Mouse (Mus musculus) midbrain, embryonic 10.5 days (tissue): ENCODE measurements at regions not wholly inside any gene's neighbourhood (a gene's known extent, or its start where the extent isn't known, plus 50 kb on each side); places are given as distances from the start of the nearest gene placed in this dataset.
"Not testable (repeated sequence)": the region's sequence is repeated elsewhere in the genome, so short reads cannot be mapped to it uniquely, and the experiment has no call there.

Experiments used
- DNase-seq: peaks from one replicate; pipeline ENCODE4 v3.0.0-alpha.2; 2017; ENCODE audit warnings: low spot score
- H3K27ac ChIP-seq: fragments of 300-500 bp; sonication (generic); replicated peaks from 2 replicates; pipeline ENCODE4 v1.5.1; 2016; ENCODE audit warnings: mild to moderate bottlenecking
- H3K27me3 ChIP-seq: fragments of 300-500 bp; sonication (generic); 2 replicates; pipeline ENCODE4 v1.6.1; 2016; ENCODE audit warnings: low read depth, mild to moderate bottlenecking; ENCODE audit not compliant: poor library complexity, severe bottlenecking
- H3K36me3 ChIP-seq: fragments of 300-500 bp; sonication (generic); 2 replicates; pipeline ENCODE4 v1.6.1; 2016; ENCODE audit warnings: mild to moderate bottlenecking, moderate library complexity
- H3K4me1 ChIP-seq: fragments of 300-500 bp; sonication (generic); 2 replicates; pipeline ENCODE4 v1.6.1; 2016
- H3K4me3 ChIP-seq: fragments of 300-500 bp; sonication (generic); 2 replicates; pipeline ENCODE4 v1.5.1; 2016; ENCODE audit warnings: mild to moderate bottlenecking, moderate library complexity
- H3K9me3 ChIP-seq: fragments of 300-500 bp; sonication (generic); replicated peaks from 2 replicates; pipeline ENCODE4 v1.6.1; 2016; ENCODE audit warnings: mild to moderate bottlenecking
- WGBS: fragments of 180-500 bp; shearing (Covaris S2); methylation state at CpG from one replicate; pipeline ENCODE4 v1.1.7; 2016; 5-methylcytosine and 5-hydroxymethylcytosine counted together

DNA sequence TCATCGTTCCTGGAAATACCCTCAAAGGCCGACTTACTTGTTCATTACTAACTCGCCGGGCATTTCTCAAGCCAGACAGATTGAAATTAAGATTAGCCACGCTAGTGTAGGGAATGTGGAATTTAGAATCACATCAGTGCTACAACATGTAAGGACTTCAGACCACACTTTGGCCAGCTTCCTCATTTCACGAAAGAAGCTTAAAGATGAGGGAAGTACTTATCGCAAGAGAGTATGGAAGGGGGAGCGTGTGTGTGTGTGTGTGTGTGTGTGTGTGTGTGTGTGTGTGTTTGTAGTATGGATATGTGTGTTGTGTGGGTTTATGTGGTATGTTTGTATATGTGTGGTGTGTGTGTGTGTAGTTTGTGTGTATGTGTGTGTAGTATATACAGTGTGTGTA lies 99.3 kb upstream of the Plcl2 start:
- H3K4me3 ChIP-seq, result no peak overlapping the region
- DNase-seq, result no peak
- no peaks in the 10 kb centered on the region for H3K36me3 ChIP-seq
- H3K9me3 ChIP-seq, result no peaks in the 10 kb centered on the region
- 91% methylated on average over 8 of the region's 8 CpGs for WGBS
- H3K27ac ChIP-seq, result no peak overlapping the region
- H3K4me1 ChIP-seq, result peaks cover 5% of the 10 kb centered on the region; the same call in 1 of the 2 replicates
- H3K27me3 ChIP-seq, result no peaks in the 10 kb centered on the region

GRCm38 (mm10) chr17:50410296-50410695 lies 98.9 kb upstream of the Plcl2 start:
- H3K4me3 ChIP-seq, result no peak overlapping the region
- no peaks in the 10 kb centered on the region for H3K36me3 ChIP-seq
- no peaks in the 10 kb centered on the region for H3K27me3 ChIP-seq
- H3K9me3 ChIP-seq, result no peaks in the 10 kb centered on the region
- no peak for DNase-seq
- H3K4me1 ChIP-seq, result peaks cover 5% of the 10 kb centered on the region; the same call in 1 of the 2 replicates
- H3K27ac ChIP-seq, result no peak overlapping the region
- WGBS, result 92% methylated on average over 3 of the region's 3 CpGs

DNA sequence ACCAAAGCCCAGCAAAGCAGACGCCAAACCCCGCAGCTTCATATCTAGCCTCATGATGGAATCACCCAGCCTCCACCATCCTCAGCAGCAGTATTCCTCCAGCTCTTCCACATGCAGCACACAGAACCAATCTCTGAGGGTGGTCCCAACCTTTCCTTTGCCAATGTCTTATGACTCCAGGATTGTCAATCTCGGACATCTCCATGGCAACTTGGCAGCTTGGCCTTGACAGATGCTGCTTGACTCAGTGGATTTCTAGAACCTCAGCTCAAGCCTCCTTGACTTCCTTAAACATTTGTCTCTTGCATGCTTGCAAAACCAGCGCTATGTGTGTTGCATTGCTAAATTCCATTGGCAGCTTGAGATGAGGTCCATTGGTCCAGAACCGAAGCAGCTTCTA lies 96.8 kb upstream of the Plcl2 start:
- H3K27ac ChIP-seq, result no peak overlapping the region
- no peak for DNase-seq
- WGBS, result 90% methylated on average over 5 of the region's 5 CpGs
- H3K27me3 ChIP-seq, result no peaks in the 10 kb centered on the region
- peaks cover 2% of the 10 kb centered on the region; the same call in 1 of the 2 replicates for H3K4me1 ChIP-seq
- H3K9me3 ChIP-seq, result 0 out of 2 replicates have a peak, but pooled peaks cover under 1% of the 10 kb centered on the region
- no peak overlapping the region for H3K4me3 ChIP-seq
- no peaks in the 10 kb centered on the region for H3K36me3 ChIP-seq

DNA sequence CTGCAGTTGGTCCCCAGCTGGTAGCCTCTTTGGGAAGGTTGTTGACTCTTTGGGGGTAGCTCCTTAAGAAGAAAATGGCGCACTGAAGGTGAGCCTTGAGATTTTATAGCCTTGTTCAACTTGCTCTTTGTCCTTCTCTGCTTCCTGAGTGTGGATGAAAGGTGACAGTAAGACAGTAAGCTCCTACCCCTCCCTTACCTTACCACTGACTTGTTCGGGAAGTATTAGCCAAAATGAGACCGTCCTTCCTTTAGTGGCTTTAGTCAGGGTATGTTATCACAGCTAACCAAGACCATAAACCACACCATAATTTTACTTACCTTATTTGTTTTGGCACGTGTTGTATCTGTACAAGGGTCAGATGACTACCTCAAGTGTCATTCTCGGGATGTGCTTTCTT lies 95.3 kb upstream of the Plcl2 start:
- H3K4me1 ChIP-seq, result no peaks in the 10 kb centered on the region
- WGBS, result 94% methylated on average over 5 of the region's 5 CpGs

DNA sequence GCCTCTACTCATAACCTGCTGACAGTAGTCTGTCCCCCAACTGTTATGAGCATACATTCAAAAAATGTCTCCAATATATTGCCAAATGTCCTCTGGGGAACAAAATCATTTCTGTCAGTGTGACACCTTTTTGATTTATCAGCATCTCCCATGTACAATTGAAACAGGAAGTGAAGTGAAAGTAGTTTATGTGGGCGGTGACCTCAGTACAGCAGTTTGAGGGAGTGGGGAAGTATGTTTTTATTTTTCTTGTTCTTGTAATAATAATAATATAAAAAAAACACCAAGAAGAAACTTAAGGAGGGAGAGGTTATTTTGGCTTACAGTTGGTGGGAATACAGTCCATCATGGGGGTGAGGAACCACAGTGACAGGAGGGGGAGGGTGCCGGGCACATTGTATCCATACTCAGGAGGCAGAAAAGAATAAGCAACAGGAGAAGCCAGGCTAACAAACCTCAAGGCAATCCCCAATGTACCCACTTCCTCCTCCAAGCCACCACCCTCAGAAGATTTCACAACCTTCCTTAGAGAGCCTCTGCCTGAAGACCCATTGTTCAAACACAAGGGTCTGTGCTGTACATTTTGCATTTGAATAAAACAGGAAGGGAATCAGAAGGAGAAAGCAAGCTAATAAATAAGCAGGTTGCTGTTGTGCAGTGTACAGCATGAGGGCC lies 93.7 kb upstream of the Plcl2 start:
- Histone ChIP-seq H3K36me3 (no peaks in the 10 kb centered on the region), H3K4me1 (no peaks in the 10 kb centered on the region), H3K27ac (no peak overlapping the region), H3K9me3 (peaks cover 17% of the 10 kb centered on the region; the same call in 1 of the 2 replicates), H3K27me3 (no peaks in the 10 kb centered on the region), H3K4me3 (no peak overlapping the region)
- DNase-seq, result no peak
- WGBS, result 86% methylated on average over 2 of the region's 2 CpGs

More for the DNA sequence above, 95.3 kb upstream of the Plcl2 start:
- Histone ChIP-seq H3K4me3 (no peak overlapping the region), H3K36me3 (no peaks in the 10 kb centered on the region), H3K27me3 (no peaks in the 10 kb centered on the region), H3K27ac (no peak overlapping the region), H3K9me3 (peaks cover 15% of the 10 kb centered on the region; the same call in 1 of the 2 replicates)
- no peak for DNase-seq

DNA sequence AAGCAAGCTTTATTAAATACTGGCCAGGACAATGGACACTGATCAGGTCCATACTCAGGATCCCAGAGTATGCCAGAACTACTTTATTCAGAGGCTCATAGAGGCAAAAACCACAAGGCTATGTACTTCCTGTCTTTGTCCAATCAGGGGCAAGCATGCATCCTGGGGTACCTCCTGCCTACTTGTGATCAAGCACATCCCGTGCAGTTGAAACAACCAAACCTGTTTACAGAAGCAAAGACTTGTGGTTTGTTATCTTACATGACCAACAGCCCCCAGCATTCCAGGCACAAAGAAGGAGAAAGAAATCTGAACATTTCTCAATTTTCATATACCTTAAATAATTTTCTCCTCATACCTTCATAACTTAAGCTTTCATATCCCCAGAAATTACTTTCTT lies 93.1 kb upstream of the Plcl2 start:
- Histone ChIP-seq H3K4me3 (no peak overlapping the region), H3K27me3 (no peaks in the 10 kb centered on the region), H3K4me1 (no peaks in the 10 kb centered on the region), H3K9me3 (peaks cover 17% of the 10 kb centered on the region; the same call in 1 of the 2 replicates), H3K36me3 (no peaks in the 10 kb centered on the region), H3K27ac (no peak overlapping the region)
- WGBS, result 89% methylated on average over 1 of the region's 1 CpGs
- no peak for DNase-seq

GRCm38 (mm10) chr17:50416538-50417113 lies 92.6 kb upstream of the Plcl2 start:
- DNase-seq, result no peak
- WGBS, result 84% methylated on average over 3 of the region's 3 CpGs
- Histone ChIP-seq H3K4me3 (no peak overlapping the region), H3K27me3 (no peaks in the 10 kb centered on the region), H3K4me1 (no peaks in the 10 kb centered on the region), H3K27ac (no peak overlapping the region), H3K36me3 (no peaks in the 10 kb centered on the region), H3K9me3 (peaks cover 17% of the 10 kb centered on the region; the same call in 1 of the 2 replicates)

- Histone ChIP-seq H3K4me1 (no peaks in the 10 kb centered on the region), H3K27ac (no peak overlapping the region), H3K27me3 (no peaks in the 10 kb centered on the region), H3K4me3 (no peak overlapping the region), H3K36me3 (no peaks in the 10 kb centered on the region), H3K9me3 (peaks cover 17% of the 10 kb centered on the region; the same call in 1 of the 2 replicates)
- no peak for DNase-seq
- WGBS, result 68% methylated on average over 3 of the region's 3 CpGs
These were observed 90.3 kb upstream of the Plcl2 start for GRCm38 (mm10) chr17:50418863-50419383.

DNA sequence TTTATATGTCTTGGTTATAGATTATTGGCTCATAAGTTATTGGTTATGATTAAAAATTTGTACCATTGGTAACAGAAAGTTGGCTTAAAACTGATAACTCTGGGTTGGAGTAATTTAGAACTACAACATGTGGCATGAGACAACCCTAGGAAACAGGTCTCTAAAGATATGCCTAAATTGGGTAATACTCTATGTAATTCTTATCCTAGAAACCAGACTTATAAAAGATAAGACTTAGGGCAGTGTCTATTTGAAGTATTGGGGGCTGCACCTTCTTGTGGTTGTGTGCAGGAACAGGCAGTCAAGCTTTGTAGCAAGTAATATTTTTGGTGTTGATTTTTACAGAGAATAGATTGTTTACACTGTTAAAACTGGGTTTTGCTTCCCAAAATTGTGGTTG lies 89.7 kb upstream of the Plcl2 start:
- peaks cover 22% of the 10 kb centered on the region; the same call in 1 of the 2 replicates for H3K9me3 ChIP-seq
- not testable (repeated sequence) for H3K27me3 ChIP-seq, H3K27ac ChIP-seq, H3K4me1 ChIP-seq, H3K4me3 ChIP-seq, H3K36me3 ChIP-seq, DNase-seq

DNA sequence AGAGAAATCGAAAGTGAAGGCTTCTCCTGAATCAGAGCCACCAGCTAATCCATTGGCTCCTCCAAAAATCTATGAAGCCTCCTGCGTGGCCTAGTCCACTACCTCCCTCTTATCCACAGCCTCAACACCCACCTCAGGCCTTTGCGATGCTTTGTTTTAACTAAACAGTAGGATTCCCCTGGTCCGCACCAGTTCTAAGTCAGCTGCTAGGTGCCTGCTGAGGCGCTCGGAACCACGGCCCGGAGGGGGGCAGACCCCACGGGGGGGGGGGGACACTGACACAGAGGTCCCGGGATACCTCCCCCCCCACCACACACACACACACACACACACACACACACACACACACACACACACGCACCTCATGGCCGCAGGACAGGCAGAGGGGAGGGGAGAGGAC lies 89.2 kb upstream of the Plcl2 start:
- Histone ChIP-seq H3K36me3 (no peaks in the 10 kb centered on the region), H3K27me3 (no peaks in the 10 kb centered on the region), H3K4me1 (no peaks in the 10 kb centered on the region), H3K4me3 (no peak overlapping the region), H3K27ac (no peak overlapping the region), H3K9me3 (peaks cover 22% of the 10 kb centered on the region; the same call in 1 of the 2 replicates)
- DNase-seq, result peak; percentile 24
- WGBS, result 87% methylated on average over 12 of the region's 12 CpGs

DNA sequence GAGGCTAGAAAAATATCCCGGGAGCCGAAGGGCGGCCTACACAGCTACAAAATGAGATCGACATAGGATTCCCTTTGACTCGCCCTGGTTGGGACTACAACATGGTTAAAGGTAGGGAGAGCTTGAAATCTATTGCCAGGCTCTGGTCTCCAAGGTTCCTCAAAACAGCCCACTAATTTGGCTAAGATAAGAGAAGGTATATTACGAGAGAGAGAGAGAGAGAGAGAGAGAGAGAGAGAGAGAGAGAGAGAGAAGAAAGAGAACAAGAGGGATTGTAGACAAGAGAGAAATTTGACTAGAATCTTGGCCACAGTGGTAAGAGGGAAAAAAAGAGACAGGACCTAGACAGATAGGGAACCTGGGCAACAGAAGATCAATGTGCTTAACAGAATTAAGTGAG lies 88.5 kb upstream of the Plcl2 start:
- H3K27me3 ChIP-seq, result no peaks in the 10 kb centered on the region
- no peaks in the 10 kb centered on the region for H3K4me1 ChIP-seq
- H3K36me3 ChIP-seq, result no peaks in the 10 kb centered on the region
- DNase-seq, result no peak
- no peak overlapping the region for H3K4me3 ChIP-seq
- no peak overlapping the region for H3K27ac ChIP-seq
- peaks cover 22% of the 10 kb centered on the region; the same call in 1 of the 2 replicates for H3K9me3 ChIP-seq
- WGBS, result 93% methylated on average over 6 of the region's 6 CpGs

- WGBS, result 94% methylated on average over 10 of the region's 10 CpGs
- Histone ChIP-seq H3K27ac (no peak overlapping the region), H3K4me3 (no peak overlapping the region), H3K4me1 (no peaks in the 10 kb centered on the region), H3K27me3 (no peaks in the 10 kb centered on the region), H3K36me3 (no peaks in the 10 kb centered on the region), H3K9me3 (peaks cover 22% of the 10 kb centered on the region; the same call in 1 of the 2 replicates)
- no peak for DNase-seq
These were observed 87.7 kb upstream of the Plcl2 start for GRCm38 (mm10) chr17:50421476-50421875.

DNA sequence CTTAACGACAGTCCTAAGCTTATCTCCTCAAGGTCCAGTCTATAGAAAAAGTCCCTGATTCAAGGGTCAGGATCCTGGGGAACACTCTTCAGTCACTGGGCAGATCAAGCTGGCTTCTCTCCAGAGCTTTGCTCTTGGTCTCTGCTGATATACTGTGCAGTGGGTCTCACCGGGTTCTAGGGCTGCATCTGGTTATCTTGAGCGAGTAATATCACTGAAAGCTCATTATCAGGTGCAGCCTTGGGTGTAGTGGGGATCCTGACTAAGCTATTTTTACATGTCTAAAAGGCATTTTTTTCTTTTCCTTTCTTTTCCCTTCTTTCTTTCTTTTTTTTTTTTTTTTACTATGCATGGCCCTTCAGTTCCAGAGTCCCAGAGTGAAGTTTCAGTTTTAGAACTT lies 84.1 kb upstream of the Plcl2 start:
- Histone ChIP-seq H3K4me1 (peaks cover 19% of the 10 kb centered on the region), H3K27ac (no peak overlapping the region), H3K9me3 (peaks cover 7% of the 10 kb centered on the region; the same call in 1 of the 2 replicates), H3K36me3 (no peaks in the 10 kb centered on the region), H3K4me3 (no peak overlapping the region), H3K27me3 (no peaks in the 10 kb centered on the region)
- no peak for DNase-seq
- 92% methylated on average over 3 of the region's 3 CpGs for WGBS
